Mouse (Mus musculus): ENCODE data around the gene Foxp4. TPM values are rescaled to one million over a fixed set of nuclear protein-coding genes. Genes with fewer than 3 reads are reported as not detected.

Foxp4 gene
- polyA plus RNA-seq, 1 experiment: 27.9 TPM

DNA sequence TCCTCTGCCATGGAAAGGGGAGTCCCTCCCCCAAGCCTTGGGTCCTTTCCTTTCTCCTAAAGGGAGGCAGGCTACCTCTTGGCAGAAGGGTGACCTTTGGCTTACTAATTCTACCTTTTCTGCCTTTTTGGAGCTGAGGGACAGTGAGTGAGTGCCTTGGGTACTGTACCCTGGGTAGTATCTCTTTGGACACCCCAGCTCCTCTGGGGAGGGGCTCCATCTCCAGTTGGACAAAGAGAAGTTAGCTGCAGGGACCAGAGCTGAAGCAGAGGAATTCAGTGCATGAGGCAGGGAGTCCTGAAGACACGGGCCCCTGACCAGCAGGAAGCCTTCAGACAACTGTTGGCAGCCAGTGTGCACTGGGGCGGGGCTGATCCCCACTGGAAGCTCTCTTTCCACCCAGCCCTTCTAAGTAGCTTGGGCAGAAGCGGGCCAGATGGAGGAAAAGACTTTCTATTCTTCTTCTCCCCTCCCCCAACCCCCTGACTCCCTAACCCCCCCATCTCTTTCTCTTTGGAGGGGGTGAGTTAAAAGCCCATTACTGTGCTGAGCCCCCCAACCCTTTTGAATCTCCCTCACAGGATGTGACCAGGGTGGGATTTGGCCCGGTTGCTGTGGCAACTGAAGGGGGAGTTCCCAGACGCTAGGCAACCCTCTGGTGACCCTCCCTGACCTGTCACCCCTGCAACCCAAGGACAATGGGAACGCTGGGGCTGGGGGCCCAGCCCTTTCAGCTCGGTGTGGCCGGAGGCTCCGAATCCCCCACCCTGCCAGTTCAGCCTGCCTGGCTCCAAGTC lies 26.3 kb downstream of the Foxp4 start:
- DNase-seq (ENCODE audit: low read depth): no peak

DNA sequence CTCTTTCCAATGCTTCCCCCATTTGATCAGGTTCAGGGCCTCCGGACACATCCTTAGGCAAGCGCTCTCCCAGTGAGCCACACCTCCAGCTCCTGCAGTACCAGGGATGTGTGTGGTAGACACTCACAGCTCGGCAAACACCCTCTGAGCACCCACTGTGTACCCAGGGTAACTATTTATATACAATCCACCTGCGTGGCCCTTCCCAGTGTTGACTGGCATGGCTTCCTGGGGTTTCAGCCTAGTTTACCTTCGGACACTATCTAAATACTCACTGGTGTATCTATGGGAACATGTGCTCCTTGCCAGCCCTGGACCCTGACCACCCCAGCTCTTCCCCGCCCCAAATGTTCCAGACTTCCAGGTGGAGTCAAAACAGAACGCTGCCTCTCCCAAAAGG lies 34.7 kb downstream of the Foxp4 start:
- DNase-seq (ENCODE audit: low read depth): no peak

DNA sequence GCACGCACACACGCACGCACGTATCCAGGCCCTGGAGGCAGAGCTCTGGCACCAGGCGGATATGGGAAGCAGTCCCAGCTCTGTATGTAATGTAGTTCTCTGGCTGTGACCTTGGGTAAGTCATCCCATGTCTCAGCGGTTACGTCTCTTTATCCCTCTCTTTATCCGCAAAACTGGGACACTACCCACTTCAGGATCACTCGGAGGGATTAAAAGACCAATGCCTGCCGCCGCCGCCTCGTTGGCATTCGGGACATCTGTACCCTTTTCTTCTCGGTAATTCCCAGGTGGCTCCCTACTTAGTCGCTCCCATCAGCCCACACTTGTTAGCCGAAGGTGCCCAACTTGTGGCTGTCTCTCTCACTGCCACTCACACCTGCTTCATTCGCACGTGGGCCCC lies 35.2 kb downstream of the Foxp4 start:
- DNase-seq (ENCODE audit: low read depth): no peak

DNA sequence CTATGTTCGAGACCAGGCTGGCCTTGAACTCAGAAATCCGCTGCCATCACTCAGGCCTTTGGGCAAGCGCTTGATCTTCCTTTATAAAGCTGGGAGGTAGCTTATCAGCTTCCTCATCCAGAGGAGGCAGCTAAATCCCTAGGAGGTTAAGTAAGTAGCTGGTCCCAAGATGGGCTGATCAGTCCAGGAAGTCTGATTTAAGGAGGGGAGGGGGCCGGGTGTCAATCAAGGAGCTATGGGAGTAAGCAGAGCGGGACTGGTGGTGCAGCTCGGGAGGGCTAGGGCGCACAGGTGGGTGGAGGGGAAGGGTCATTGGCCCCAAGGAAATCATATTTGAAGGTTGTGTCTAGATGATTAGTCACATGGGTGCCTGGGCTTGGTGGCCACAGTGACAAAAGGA lies 35.8 kb downstream of the Foxp4 start:
- no peak for DNase-seq (ENCODE audit: low read depth)

DNA sequence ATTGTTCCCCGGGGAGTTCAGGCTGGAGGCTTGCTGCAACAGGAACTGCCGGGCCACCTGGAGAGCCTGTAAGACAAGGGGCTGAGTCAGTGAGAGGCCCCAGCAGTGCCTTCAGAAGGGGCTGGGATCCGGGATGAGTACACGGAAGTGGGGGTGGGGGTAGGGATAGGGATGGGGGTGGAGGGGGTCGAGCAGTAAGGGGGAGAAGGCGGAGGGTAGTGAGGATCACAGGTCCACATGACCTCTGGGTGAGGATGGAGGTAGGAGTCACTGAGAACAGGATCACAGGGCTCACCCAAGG lies 36.3 kb downstream of the Foxp4 start:
- DNase-seq (ENCODE audit: low read depth): no peak

DNA sequence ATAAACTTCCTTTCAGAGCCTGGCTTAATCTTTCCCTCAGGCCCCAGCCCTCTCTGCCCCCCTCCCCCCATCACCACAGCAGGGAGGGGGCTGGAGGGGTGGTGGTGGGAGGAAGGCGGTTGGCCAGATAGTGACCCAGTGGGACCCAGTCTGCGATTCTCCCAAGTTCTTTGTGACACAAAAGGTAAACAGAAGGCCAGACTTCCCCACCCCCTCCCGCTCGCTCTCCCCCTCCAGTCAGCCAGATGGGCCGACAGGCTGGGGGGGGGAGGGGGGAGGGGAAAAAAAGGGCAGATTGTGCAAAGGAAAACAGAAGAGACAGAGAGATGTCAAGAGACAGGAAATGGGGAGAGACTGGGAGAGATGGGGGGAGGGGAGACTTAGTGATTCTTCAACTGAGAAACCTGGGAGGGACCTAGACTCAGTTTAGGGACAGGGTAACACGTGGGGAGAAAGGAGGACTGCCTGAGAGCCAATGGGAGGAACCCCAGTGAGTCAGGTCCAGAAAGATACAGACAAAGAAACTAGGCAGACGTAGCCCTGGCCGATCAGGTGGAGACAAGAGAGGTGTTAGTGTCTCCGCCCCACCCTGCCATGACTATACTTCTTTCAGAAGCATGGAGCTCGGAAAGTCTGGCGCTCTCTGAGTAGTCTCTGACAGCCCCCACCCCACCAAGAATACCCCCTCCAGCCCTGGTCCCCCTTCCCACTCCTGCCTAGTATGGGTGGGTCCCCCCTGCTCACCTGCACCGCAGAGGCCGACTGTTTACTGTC lies 36.9 kb downstream of the Foxp4 start:
- no peak for DNase-seq (ENCODE audit: low read depth)

DNA sequence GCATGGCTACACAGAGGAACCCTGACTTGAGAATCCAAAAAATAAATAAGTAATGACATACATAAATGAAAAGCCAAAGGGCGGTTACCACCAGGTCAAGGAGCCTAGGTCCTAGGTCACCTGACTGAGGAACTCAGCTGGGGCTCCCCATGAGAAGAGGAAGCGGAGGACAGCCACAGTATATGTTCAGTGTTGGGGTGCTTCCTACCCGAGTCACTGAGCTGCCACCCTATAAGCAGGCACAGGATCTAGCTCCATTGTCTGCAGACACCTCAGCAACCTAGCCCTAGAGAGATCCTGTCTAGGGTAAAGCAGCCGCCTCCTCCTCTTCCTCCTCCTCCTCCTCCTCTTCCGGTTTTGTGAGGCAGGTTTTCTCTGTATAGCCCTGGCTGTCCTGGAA lies 41.3 kb downstream of the Foxp4 start:
- DNase-seq (ENCODE audit: low read depth): no peak

DNA sequence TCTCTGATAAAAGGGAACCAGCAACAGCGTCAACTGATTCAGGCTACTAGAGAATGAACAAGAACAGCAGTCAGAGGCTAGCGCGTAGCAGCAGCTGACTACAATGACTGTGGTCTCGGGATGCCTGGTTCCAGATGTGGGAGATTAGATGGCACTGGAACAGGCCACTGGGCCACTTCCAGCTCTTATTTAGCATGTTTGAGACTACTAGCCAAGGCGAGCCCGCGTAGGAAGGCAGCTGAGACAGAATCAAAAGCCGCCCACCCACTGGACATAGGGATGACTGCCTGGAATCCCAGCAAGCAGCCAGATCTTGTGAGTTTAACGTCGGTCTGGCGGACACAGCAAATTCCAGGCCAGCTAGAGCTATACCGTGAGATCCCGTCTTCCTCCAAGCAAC lies 43.1 kb downstream of the Foxp4 start:
- no peak for DNase-seq (ENCODE audit: low read depth)

DNA sequence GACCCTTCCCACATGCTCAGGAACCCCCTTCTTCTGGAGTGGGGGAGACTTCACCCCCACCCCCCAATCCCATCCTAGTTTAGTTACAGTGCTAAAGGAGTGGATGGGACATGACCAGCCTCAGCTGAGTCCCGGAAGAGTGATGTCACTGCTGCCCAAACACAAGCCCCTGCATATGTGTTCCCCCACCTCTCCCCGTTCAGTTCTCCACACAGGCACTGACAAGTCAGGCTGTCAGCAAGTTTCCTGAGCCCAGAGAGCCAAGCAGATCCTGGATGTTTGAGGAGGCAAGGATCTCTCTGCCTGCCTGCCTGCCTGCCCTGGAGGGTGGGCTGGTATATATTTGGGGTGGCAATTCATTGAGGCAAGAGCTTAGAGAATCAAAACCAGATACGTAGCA lies 45.2 kb downstream of the Foxp4 start:
- DNase-seq (ENCODE audit: low read depth): no peak

DNA sequence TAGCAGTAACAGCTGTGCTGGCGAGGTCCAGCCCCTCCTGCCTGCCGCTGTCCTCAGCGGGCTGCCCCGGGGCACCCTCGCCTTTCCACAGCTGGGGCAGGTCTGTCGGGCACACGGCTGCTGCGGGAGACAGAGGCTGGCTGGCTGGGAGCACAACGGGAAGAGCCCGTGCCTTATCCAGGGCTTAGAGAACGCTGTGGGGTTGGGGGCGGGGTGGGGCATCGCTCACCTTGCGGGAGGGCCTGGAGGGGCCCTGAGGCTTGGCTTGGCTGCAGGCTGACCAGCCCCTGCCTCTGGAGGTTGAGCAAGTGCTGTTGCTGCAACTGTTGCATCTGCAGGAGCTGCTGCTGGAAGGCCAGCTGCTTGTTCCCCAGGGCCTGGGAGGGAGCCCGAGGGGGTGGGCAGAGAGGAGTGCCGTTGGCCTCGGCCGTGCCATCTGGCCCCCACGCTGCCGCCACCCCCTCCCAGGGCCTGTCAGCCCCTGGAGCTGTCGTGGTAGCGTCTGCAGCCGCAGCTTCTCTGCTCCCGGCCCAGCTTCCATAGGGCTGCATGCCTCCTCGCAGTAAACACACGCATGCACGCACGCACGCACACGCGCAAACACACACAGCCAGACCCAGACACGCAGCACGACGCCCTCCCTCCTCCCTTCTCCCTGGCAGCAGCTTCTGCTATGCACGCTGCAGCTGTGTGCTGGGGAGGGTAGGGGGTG lies 45.9 kb downstream of the Foxp4 start:
- no peak for DNase-seq (ENCODE audit: low read depth)

DNA sequence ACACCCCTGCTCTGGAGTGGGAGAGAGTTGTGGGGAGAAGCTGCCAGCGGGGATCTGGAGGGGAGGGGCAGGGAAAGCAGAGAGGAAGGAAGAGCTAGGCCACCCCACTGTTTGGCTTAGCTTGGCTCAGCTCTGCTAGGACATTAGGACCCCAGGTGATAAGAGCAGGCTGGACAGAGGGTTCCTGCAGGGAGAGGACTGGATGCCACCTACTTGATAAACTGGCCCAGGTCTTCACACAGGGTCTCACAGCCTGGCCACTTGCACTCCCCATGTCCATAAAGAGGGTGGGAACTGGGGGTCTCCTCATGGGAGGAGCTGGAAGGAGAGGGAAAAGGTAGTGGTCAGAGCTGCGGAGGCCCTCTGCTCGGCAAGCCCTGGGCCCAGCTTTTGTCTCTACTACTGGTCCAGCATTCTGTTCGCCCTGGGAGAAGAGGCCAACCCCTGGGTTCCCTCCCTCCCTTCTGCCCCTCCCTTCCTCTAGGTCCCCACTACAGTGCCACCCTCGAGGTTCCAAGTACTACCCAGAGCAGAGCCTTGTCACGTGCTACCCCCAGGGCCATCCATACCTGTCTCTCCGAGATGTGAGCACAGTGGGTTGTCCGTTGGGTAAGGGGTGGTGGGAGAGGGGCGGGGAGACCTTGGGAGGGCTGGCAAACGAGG lies 46.6 kb downstream of the Foxp4 start:
- no peak for DNase-seq (ENCODE audit: low read depth)

DNA sequence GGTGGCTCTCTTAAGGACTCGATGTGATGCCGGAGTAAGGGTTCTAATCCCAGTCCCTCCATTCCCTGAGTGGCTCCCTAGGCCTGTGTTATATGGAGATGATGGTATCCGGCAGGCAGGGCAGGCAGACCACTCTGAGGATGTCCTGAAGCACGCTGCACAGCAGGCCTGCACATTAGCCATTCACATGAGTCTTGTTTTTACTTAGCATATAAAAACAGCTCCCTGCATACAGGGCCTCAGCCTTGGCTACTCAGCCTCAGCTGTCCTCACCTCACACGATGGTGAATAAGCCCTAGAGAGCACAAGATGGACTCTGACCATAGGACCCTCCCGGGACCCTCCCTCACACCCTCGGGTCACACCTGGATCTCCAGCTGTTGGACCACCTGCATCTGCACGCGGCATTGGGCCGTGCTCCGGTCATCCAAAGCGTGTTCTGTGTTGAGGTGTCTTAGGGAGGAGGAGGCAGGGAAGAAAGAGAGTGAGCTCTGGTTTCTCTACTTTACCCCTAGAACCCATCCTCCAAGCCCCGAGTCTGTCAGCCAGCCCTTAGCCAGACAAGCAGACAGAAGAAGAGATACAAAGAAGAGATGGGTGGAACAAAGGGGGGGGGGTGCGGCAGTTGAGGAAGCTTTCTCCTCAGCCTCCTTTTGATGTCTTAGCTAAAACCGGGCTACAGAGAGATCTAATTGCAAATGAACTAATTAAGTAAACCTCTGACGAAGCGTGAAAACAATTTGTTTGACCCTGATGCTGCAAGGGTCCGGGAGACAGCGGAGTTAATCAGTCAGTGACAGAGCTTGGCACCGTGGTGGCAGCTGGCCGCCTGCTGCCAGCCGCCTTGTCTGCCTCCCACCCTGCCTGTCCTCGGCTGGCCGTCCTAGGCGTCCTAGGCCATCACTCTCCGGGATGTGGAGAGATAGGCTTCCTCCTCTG lies 47.4 kb downstream of the Foxp4 start:
- no peak for DNase-seq (ENCODE audit: low read depth)

DNA sequence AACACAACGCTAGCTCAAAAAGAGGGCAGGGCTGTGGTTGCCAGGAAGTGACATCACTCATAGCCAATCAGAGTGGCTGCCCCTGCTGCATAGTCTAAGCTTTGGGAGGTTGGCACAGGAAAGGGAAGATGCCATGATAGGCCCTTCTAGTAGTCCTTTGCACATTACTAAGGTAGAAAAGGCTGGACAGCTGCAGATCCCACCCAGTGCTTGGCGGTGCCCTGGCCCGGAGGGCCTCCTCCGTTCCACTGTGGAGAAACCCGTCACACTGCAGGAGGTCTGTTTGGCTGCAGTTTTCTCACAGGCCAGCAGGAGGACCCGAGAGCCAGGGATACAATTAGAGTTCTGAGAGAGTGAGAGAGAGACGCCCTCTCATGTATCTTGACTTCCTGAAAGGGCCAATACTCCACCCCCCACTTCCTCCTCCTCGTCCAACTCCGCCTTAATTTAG lies 51.1 kb downstream of the Foxp4 start:
- no peak for DNase-seq (ENCODE audit: low read depth)

DNA sequence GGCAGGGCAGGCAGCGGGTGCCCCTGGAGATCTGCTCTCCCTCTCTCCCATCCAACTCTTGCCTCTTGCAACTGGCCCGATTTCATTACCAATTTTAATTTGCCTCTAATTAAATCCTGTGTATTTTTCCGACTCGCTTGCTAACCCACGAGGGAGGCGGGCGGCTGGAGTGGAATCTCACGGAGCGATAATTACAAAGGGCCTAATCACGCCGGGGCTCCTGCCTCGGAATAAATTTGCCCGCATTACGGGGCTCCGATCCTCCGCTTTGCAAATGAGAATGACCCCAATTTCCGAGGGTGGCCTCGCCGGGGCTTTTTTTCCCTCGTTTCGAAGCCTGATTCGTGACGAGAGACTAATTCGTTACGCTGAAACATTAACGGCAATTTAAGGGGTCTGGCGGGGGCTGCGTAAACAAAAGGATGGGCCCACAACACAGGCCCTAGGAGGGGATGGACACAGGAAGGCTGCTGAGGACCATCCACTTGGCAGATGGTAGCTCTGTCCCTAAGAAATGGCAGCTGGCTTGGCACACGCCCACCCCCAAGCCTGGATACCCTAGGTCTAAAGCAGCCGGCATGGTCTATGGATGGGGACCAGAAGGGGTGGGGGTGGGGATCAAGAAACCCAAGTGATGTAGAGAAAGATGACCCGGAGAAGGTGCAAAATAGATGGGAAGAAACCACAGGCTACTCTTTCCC lies 52.0 kb downstream of the Foxp4 start:
- no peak for DNase-seq (ENCODE audit: low read depth)

DNA sequence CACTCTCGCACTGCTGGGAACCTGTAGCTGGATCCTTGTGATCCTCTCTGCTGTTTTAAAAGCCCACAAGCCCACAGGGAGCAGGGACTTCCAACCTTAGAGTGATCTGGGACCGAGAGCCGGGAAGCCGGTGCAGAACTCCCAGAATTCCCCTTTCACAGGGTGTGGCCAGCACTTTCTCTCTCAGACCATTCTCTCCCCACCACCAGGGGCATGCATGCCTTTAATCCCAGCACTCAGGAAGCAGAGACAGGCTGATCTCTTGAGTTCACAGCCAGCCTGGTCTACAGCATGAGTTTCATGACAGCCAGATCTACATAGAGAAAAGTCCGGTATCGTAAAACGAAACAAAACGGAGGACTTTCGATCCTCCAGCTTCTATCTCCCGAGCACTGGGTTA lies 54.6 kb downstream of the Foxp4 start:
- DNase-seq (ENCODE audit: low read depth): no peak

DNA sequence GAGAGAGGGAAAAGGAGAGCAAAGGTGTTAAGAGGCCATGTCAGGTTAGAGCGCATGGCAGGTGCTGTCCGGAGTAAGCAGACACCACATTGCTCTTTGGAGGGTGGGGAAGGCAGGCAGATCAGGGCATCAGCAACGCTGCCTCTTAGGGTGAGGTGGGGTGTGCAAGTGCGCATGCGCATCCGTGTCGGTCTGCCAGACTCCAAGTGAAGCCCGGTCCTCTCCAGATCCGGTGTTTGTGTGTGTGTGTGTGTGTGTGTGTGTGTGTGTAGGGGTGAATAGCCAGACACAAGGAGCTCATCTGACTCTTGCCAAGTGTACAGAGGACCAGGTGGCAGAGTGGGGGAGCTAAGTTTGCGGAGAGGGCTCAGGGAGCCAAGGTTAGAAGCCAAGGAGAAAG lies 58.4 kb downstream of the Foxp4 start:
- DNase-seq (ENCODE audit: low read depth): no peak

DNA sequence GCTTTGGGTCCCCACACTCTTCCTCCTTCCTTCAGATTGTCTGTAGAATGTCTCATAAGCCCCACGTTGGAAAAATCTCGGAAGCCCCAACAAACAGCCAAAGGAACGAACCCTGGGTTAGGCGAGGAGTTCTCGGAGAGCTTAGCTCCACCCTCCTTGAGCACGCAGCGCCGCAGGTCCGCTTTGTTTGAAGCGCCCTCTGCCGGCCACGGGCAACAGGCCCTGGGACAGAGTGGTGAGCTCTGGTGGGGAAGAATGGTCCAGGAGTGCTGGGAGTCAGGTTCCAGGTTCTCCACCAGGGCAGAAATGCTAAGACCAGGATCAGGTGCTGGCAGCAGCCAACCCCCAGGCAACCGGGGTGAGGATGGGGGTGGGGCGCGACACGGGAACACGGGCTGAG lies 59.9 kb downstream of the Foxp4 start:
- no peak for DNase-seq (ENCODE audit: low read depth)

DNA sequence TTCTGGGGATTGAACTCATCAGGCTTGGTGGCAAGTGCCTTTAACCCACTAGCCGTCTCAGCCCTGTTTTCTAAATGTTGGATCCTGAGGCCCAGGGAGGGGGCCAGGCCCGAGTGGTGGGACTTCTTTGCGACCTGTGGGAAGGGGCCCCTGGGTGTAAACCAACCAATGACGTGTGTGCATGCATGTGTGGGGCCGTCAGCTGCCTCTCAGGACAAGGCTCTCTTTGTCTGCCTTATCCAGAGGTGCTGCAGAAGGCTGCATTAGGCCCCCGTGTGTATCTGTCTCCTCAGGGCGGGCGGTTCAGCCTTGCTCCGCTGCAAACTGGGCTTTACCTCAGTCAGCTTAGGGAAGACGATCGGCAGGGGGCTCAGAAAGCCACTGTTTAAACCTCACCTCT lies 61.0 kb downstream of the Foxp4 start:
- DNase-seq (ENCODE audit: low read depth): no peak

DNA sequence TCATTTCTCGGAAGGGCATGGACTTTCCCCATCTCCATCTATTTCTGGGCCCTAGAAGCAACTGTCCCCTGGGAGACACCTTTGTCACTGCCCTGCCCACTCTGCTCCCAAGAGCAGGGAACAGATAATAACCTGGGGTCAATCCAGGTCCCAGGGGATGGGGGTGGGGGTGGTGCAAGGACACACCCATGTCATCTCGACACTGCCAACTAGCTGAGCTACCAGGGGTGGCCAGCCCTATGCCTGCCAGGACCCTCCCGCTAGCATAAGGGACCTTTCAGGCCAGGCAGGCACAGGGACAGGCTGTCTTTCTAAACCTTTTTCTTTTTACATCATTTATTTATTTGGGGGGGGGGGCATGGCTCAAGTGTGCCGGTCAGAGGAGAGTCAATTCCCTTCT lies 61.4 kb downstream of the Foxp4 start:
- DNase-seq (ENCODE audit: low read depth): no peak

DNA sequence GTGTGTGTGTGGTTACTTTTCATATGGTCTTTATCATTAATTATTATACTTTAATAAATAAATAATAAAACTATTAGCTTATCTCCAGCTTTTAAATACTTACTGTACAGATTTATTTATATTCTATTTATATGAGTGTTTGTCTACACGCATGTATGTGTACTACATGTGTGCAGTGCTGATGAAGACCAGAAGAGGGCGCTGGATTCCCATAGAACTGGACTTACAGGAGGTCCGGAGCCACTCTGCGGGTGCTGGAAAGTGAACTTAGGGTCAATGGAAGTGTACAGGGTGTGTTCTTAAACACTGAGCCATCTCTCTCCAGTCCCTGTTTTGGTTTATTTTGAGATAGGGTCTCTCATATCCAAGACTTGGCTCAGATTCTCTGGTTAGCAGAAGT lies 68.9 kb downstream of the Foxp4 start:
- no peak for DNase-seq (ENCODE audit: low read depth)

DNA sequence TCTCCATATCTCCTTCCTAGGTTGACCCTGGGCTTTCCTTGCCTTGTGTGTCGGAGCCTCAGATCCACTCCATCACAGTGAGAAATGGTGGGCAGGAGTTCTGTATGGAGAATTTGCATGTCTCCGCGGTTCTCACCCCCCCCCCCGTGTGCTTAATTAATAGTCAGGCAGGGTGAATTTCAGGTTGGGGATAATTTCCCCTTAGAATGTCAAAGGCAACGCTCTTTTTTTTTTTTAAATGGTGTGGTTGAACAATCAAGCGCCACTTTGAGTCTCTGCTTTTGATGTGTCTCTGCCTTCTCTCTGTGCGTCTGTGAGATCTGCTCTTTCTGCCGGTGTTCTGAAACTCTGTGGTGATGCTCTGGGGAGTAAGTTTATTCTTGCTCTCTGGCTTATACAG lies 69.5 kb downstream of the Foxp4 start:
- no peak for DNase-seq (ENCODE audit: low read depth)
